Mouse (Mus musculus) C2C12 (cell line): Measurements from ENCODE around the gene Gpr35.

Source experiments
- CEBPB ChIP-seq: IDR thresholded peaks from one replicate; pipeline ENCODE4 v1.6.1; 2011; ENCODE audit warnings: low read depth, mild to moderate bottlenecking, control low read depth, moderate library complexity
- CTCF ChIP-seq: IDR thresholded peaks from one replicate; pipeline ENCODE4 v1.5.1; 2011; ENCODE audit not compliant: control insufficient read depth, insufficient read depth, insufficient read length
- MAX ChIP-seq: IDR thresholded peaks from one replicate; pipeline ENCODE4 v1.6.1; 2011; ENCODE audit warnings: mild to moderate bottlenecking, control low read depth
- MYOD1 ChIP-seq: IDR thresholded peaks from one replicate; pipeline ENCODE4 v1.6.1; 2011; ENCODE audit warnings: low read depth; ENCODE audit not compliant: control insufficient read depth, insufficient read length
- MYOG ChIP-seq: IDR thresholded peaks from one replicate; pipeline ENCODE4 v1.6.1; 2011; ENCODE audit not compliant: control insufficient read depth, insufficient read length; ENCODE audit errors: extremely low read depth
- USF1 ChIP-seq: IDR thresholded peaks from one replicate; pipeline ENCODE4 v1.6.1; 2011; ENCODE audit warnings: low read depth, mild to moderate bottlenecking, control low read depth, moderate library complexity

- TF ChIP-seq MYOD1 (no peak), CEBPB (no peak), CTCF (peak; percentile 66), MAX (no peak), USF1 (no peak), MYOG (no peak)
Measured at GRCm38 (mm10) chr1:93014460-93014859, 63.8 kb downstream of the Gpr35 start.
